Mouse (Mus musculus): ENCODE results near the gene Esr1. TPM values are rescaled to one million over a fixed set of nuclear protein-coding genes. Genes with fewer than 3 reads are reported as not detected.
"Not testable (repeated sequence)": the region's sequence is repeated elsewhere in the genome, so short reads cannot be mapped to it uniquely, and the experiment has no call there.

Gene Esr1
- polyA plus RNA-seq, 1 experiment from 2014 or later, result 0.77 TPM

GRCm38 (mm10) chr10:4670053-4670452 lies 58.7 kb downstream of the Esr1 start:
- H3K9ac ChIP-seq (ENCODE audit: low read depth, low read length), result no peak overlapping the region
- H3K4me3 ChIP-seq (ENCODE audit: low read depth, low read length), result no peak overlapping the region
- no peaks in the 10 kb centered on the region for H3K27me3 ChIP-seq (replicated peaks; ENCODE audit: control insufficient read depth, insufficient read depth, low read length)
- no peak overlapping the region for H3K4me2 ChIP-seq (replicated peaks; ENCODE audit: low read depth)
- no peaks in the 10 kb centered on the region for H3K36me3 ChIP-seq (ENCODE audit: control insufficient read depth, insufficient read depth)
- H3K27ac ChIP-seq (ENCODE audit: low read depth, low read length), result no peak overlapping the region
- ATAC-seq, result no peak
- no peaks in the 10 kb centered on the region for H3K9me3 ChIP-seq (ENCODE audit: control insufficient read depth)
- TF ChIP-seq CTCF (IDR thresholded peaks at IDR 0.05; ENCODE audit: low read depth), result no peak
- WGBS, result 76% methylated on average over 2 of the region's 2 CpGs
- H3K4me1 ChIP-seq (replicated peaks; ENCODE audit: control insufficient read depth, insufficient read depth, low read length), result no peaks in the 10 kb centered on the region

GRCm38 (mm10) chr10:4671876-4672275 lies 60.5 kb downstream of the Esr1 start:
- no peak for ATAC-seq
- no peak overlapping the region for H3K9ac ChIP-seq (ENCODE audit: low read depth, low read length)
- H3K27ac ChIP-seq (ENCODE audit: low read depth, low read length), result no peak overlapping the region
- H3K4me3 ChIP-seq (ENCODE audit: low read depth, low read length), result no peak overlapping the region
- no peaks in the 10 kb centered on the region for H3K4me1 ChIP-seq (replicated peaks; ENCODE audit: control insufficient read depth, insufficient read depth, low read length)
- no peaks in the 10 kb centered on the region for H3K9me3 ChIP-seq (ENCODE audit: control insufficient read depth)
- H3K4me2 ChIP-seq (replicated peaks; ENCODE audit: low read depth), result no peak overlapping the region
- H3K27me3 ChIP-seq (replicated peaks; ENCODE audit: control insufficient read depth, insufficient read depth, low read length), result no peaks in the 10 kb centered on the region
- no peak for TF ChIP-seq CTCF (IDR thresholded peaks at IDR 0.05; ENCODE audit: low read depth)
- WGBS, result 60% methylated on average over 3 of the region's 3 CpGs
- H3K36me3 ChIP-seq (ENCODE audit: control insufficient read depth, insufficient read depth), result no peaks in the 10 kb centered on the region

- ATAC-seq, result no peak
- no peaks in the 10 kb centered on the region for H3K36me3 ChIP-seq (ENCODE audit: control insufficient read depth, insufficient read depth)
- H3K27me3 ChIP-seq (replicated peaks; ENCODE audit: control insufficient read depth, insufficient read depth, low read length), result no peaks in the 10 kb centered on the region
- TF ChIP-seq CTCF (IDR thresholded peaks at IDR 0.05; ENCODE audit: low read depth), result no peak
- no peak overlapping the region for H3K27ac ChIP-seq (ENCODE audit: low read depth, low read length)
- H3K4me3 ChIP-seq (ENCODE audit: low read depth, low read length), result no peak overlapping the region
- H3K4me1 ChIP-seq (replicated peaks; ENCODE audit: control insufficient read depth, insufficient read depth, low read length), result no peaks in the 10 kb centered on the region
- no peak overlapping the region for H3K9ac ChIP-seq (ENCODE audit: low read depth, low read length)
- no peak overlapping the region for H3K4me2 ChIP-seq (replicated peaks; ENCODE audit: low read depth)
- no peaks in the 10 kb centered on the region for H3K9me3 ChIP-seq (ENCODE audit: control insufficient read depth)
- 41% methylated on average over 4 of the region's 4 CpGs for WGBS
Observed at GRCm38 (mm10) chr10:4673311-4673816, 62.0 kb downstream of the Esr1 start.

GRCm38 (mm10) chr10:4674983-4675592 lies 63.7 kb downstream of the Esr1 start:
- H3K4me2 ChIP-seq (replicated peaks; ENCODE audit: low read depth), result peak overlapping the region; percentile 45; the same call in 1 of the 2 replicates
- H3K9ac ChIP-seq (ENCODE audit: low read depth, low read length); H3K27me3 ChIP-seq (replicated peaks; ENCODE audit: control insufficient read depth, insufficient read depth, low read length); H3K4me1 ChIP-seq (replicated peaks; ENCODE audit: control insufficient read depth, insufficient read depth, low read length); H3K27ac ChIP-seq (ENCODE audit: low read depth, low read length); H3K9me3 ChIP-seq (ENCODE audit: control insufficient read depth); H3K4me3 ChIP-seq (ENCODE audit: low read depth, low read length); H3K36me3 ChIP-seq (ENCODE audit: control insufficient read depth, insufficient read depth): not testable (repeated sequence)
- peak; percentile 53 for TF ChIP-seq CTCF (IDR thresholded peaks at IDR 0.05; ENCODE audit: low read depth)
- ATAC-seq, result 0 out of 2 replicates have a peak, but pooled peaks have one; percentile 56
- WGBS, result 25% methylated on average over 14 of the region's 14 CpGs

- ATAC-seq, result no peak
- no peaks in the 10 kb centered on the region for H3K36me3 ChIP-seq (ENCODE audit: control insufficient read depth, insufficient read depth)
- no peaks in the 10 kb centered on the region for H3K9me3 ChIP-seq (ENCODE audit: control insufficient read depth)
- no peaks in the 10 kb centered on the region for H3K4me1 ChIP-seq (replicated peaks; ENCODE audit: control insufficient read depth, insufficient read depth, low read length)
- WGBS, result 73% methylated on average over 5 of the region's 5 CpGs
- no peak overlapping the region for H3K9ac ChIP-seq (ENCODE audit: low read depth, low read length)
- no peak overlapping the region for H3K27ac ChIP-seq (ENCODE audit: low read depth, low read length)
- no peak overlapping the region for H3K4me2 ChIP-seq (replicated peaks; ENCODE audit: low read depth)
- TF ChIP-seq CTCF (IDR thresholded peaks at IDR 0.05; ENCODE audit: low read depth), result no peak
- no peak overlapping the region for H3K4me3 ChIP-seq (ENCODE audit: low read depth, low read length)
- H3K27me3 ChIP-seq (replicated peaks; ENCODE audit: control insufficient read depth, insufficient read depth, low read length), result no peaks in the 10 kb centered on the region
Observed at GRCm38 (mm10) chr10:4683106-4683505, 71.7 kb downstream of the Esr1 start.

- no peak overlapping the region for H3K4me2 ChIP-seq (replicated peaks; ENCODE audit: low read depth)
- no peaks in the 10 kb centered on the region for H3K36me3 ChIP-seq (ENCODE audit: control insufficient read depth, insufficient read depth)
- no peak overlapping the region for H3K4me3 ChIP-seq (ENCODE audit: low read depth, low read length)
- H3K9me3 ChIP-seq (ENCODE audit: control insufficient read depth), result no peaks in the 10 kb centered on the region
- no peak overlapping the region for H3K27ac ChIP-seq (ENCODE audit: low read depth, low read length)
- H3K4me1 ChIP-seq (replicated peaks; ENCODE audit: control insufficient read depth, insufficient read depth, low read length), result no peaks in the 10 kb centered on the region
- H3K9ac ChIP-seq (ENCODE audit: low read depth, low read length), result no peak overlapping the region
- no peak for ATAC-seq
- no peak for TF ChIP-seq CTCF (IDR thresholded peaks at IDR 0.05; ENCODE audit: low read depth)
- H3K27me3 ChIP-seq (replicated peaks; ENCODE audit: control insufficient read depth, insufficient read depth, low read length), result no peaks in the 10 kb centered on the region
- WGBS, result 80% methylated on average over 12 of the region's 12 CpGs
Observed at GRCm38 (mm10) chr10:4683711-4684265, 72.4 kb downstream of the Esr1 start.

Measured in intestine, postnatal 0 days (tissue).